Mouse (Mus musculus): ENCODE measurements around the gene Pex10. TPM values are rescaled to one million over a fixed set of nuclear protein-coding genes. Genes with fewer than 3 reads are reported as not detected.

The Pex10 gene
- polyA plus RNA-seq, 1 experiment from 2014 or later: 6.6 TPM

- Histone ChIP-seq H3K9ac (replicated peaks; ENCODE audit: low read depth, low read length) (no peak overlapping the region), H3K27ac (ENCODE audit: low read depth, low read length) (0 out of 2 replicates have a peak overlapping the region, but pooled peaks have one; percentile 36), H3K4me1 (ENCODE audit: control insufficient read depth, insufficient read depth, low read length) (peaks cover 10% of the 10 kb centered on the region), H3K4me2 (ENCODE audit: low read depth, low read length) (no peak overlapping the region), H3K4me3 (ENCODE audit: low read depth, low read length) (no peak overlapping the region), H3K36me3 (ENCODE audit: control insufficient read depth, insufficient read depth, low read length) (no peaks in the 10 kb centered on the region), H3K27me3 (ENCODE audit: control insufficient read depth, insufficient read depth, low read length) (no peaks in the 10 kb centered on the region), H3K9me3 (ENCODE audit: control insufficient read depth, low read length) (no peaks in the 10 kb centered on the region)
- WGBS: 71% methylated on average over 11 of the region's 11 CpGs
- ATAC-seq (ENCODE audit: low read depth): no peak
These were observed 42.4 kb upstream of the Pex10 start for GRCm38 (mm10) chr4:155024170-155025010.

- Histone ChIP-seq H3K4me1 (ENCODE audit: control insufficient read depth, insufficient read depth, low read length) (peaks cover 11% of the 10 kb centered on the region), H3K27me3 (ENCODE audit: control insufficient read depth, insufficient read depth, low read length) (0 out of 2 replicates have a peak, but pooled peaks cover 4% of the 10 kb centered on the region), H3K4me3 (ENCODE audit: low read depth, low read length) (no peak overlapping the region), H3K4me2 (ENCODE audit: low read depth, low read length) (no peak overlapping the region), H3K27ac (ENCODE audit: low read depth, low read length) (no peak overlapping the region), H3K9me3 (ENCODE audit: control insufficient read depth, low read length) (no peaks in the 10 kb centered on the region), H3K9ac (replicated peaks; ENCODE audit: low read depth, low read length) (0 out of 2 replicates have a peak overlapping the region, but pooled peaks have one; percentile 25), H3K36me3 (ENCODE audit: control insufficient read depth, insufficient read depth, low read length) (no peaks in the 10 kb centered on the region)
- WGBS: 36% methylated on average over 6 of the region's 6 CpGs
- no peak for ATAC-seq (ENCODE audit: low read depth)
These were observed 33.7 kb upstream of the Pex10 start for GRCm38 (mm10) chr4:155033115-155033514.

GRCm38 (mm10) chr4:155034202-155034601 lies 32.6 kb upstream of the Pex10 start:
- WGBS: 32% methylated on average over 7 of the region's 7 CpGs
- no peak for ATAC-seq (ENCODE audit: low read depth)
- H3K36me3 ChIP-seq (ENCODE audit: control insufficient read depth, insufficient read depth, low read length): no peaks in the 10 kb centered on the region
- no peak overlapping the region for H3K4me3 ChIP-seq (ENCODE audit: low read depth, low read length)
- H3K4me1 ChIP-seq (ENCODE audit: control insufficient read depth, insufficient read depth, low read length): peaks cover 11% of the 10 kb centered on the region
- no peak overlapping the region for H3K9ac ChIP-seq (replicated peaks; ENCODE audit: low read depth, low read length)
- no peaks in the 10 kb centered on the region for H3K9me3 ChIP-seq (ENCODE audit: control insufficient read depth, low read length)
- no peak overlapping the region for H3K4me2 ChIP-seq (ENCODE audit: low read depth, low read length)
- H3K27me3 ChIP-seq (ENCODE audit: control insufficient read depth, insufficient read depth, low read length): 0 out of 2 replicates have a peak, but pooled peaks cover 4% of the 10 kb centered on the region
- H3K27ac ChIP-seq (ENCODE audit: low read depth, low read length): no peak overlapping the region

- no peaks in the 10 kb centered on the region for H3K36me3 ChIP-seq (ENCODE audit: control insufficient read depth, insufficient read depth, low read length)
- H3K27ac ChIP-seq (ENCODE audit: low read depth, low read length): no peak overlapping the region
- peak overlapping the region; percentile 28; the same call in 1 of the 2 replicates for H3K9ac ChIP-seq (replicated peaks; ENCODE audit: low read depth, low read length)
- 61% methylated on average over 13 of the region's 13 CpGs for WGBS
- H3K27me3 ChIP-seq (ENCODE audit: control insufficient read depth, insufficient read depth, low read length): 0 out of 2 replicates have a peak, but pooled peaks cover 4% of the 10 kb centered on the region
- no peak overlapping the region for H3K4me2 ChIP-seq (ENCODE audit: low read depth, low read length)
- H3K4me3 ChIP-seq (ENCODE audit: low read depth, low read length): no peak overlapping the region
- no peak for ATAC-seq (ENCODE audit: low read depth)
- peaks cover 11% of the 10 kb centered on the region for H3K4me1 ChIP-seq (ENCODE audit: control insufficient read depth, insufficient read depth, low read length)
- H3K9me3 ChIP-seq (ENCODE audit: control insufficient read depth, low read length): no peaks in the 10 kb centered on the region
These were observed 32.0 kb upstream of the Pex10 start for GRCm38 (mm10) chr4:155034787-155035186.

- H3K27me3 ChIP-seq (ENCODE audit: control insufficient read depth, insufficient read depth, low read length): peaks cover 24% of the 10 kb centered on the region
- peaks cover 4% of the 10 kb centered on the region for H3K4me1 ChIP-seq (ENCODE audit: control insufficient read depth, insufficient read depth, low read length)
- ATAC-seq (ENCODE audit: low read depth): no peak
- no peak overlapping the region for H3K27ac ChIP-seq (ENCODE audit: low read depth, low read length)
- 15% methylated on average over 9 of the region's 9 CpGs for WGBS
- H3K36me3 ChIP-seq (ENCODE audit: control insufficient read depth, insufficient read depth, low read length): no peaks in the 10 kb centered on the region
- H3K4me3 ChIP-seq (ENCODE audit: low read depth, low read length): peak overlapping the region; percentile 7; the same call in 1 of the 2 replicates
- 0 out of 2 replicates have a peak overlapping the region, but pooled peaks have one; percentile 19 for H3K4me2 ChIP-seq (ENCODE audit: low read depth, low read length)
- H3K9ac ChIP-seq (replicated peaks; ENCODE audit: low read depth, low read length): peak overlapping the region; percentile 47
- no peaks in the 10 kb centered on the region for H3K9me3 ChIP-seq (ENCODE audit: control insufficient read depth, low read length)
These were observed 26.6 kb upstream of the Pex10 start for GRCm38 (mm10) chr4:155040197-155040596.

- Histone ChIP-seq H3K4me2 (ENCODE audit: low read depth, low read length) (peak overlapping the region; percentile 19; the same call in 1 of the 2 replicates), H3K36me3 (ENCODE audit: control insufficient read depth, insufficient read depth, low read length) (no peaks in the 10 kb centered on the region), H3K9me3 (ENCODE audit: control insufficient read depth, low read length) (no peaks in the 10 kb centered on the region), H3K9ac (replicated peaks; ENCODE audit: low read depth, low read length) (no peak overlapping the region; the same call in 1 of the 2 replicates), H3K27me3 (ENCODE audit: control insufficient read depth, insufficient read depth, low read length) (peaks cover 24% of the 10 kb centered on the region), H3K4me3 (ENCODE audit: low read depth, low read length) (no peak overlapping the region), H3K27ac (ENCODE audit: low read depth, low read length) (no peak overlapping the region), H3K4me1 (ENCODE audit: control insufficient read depth, insufficient read depth, low read length) (peaks cover 4% of the 10 kb centered on the region)
- WGBS: 60% methylated on average over 6 of the region's 6 CpGs
- ATAC-seq (ENCODE audit: low read depth): peak; percentile 42; the same call in 1 of the 2 replicates
These were observed 26.1 kb upstream of the Pex10 start for GRCm38 (mm10) chr4:155040696-155041095.

- H3K27me3 ChIP-seq (ENCODE audit: control insufficient read depth, insufficient read depth, low read length): peaks cover 26% of the 10 kb centered on the region
- ATAC-seq (ENCODE audit: low read depth): peak; percentile 65; the same call in 1 of the 2 replicates
- peak overlapping the region; percentile 43 for H3K4me3 ChIP-seq (ENCODE audit: low read depth, low read length)
- no peak overlapping the region for H3K27ac ChIP-seq (ENCODE audit: low read depth, low read length)
- H3K9me3 ChIP-seq (ENCODE audit: control insufficient read depth, low read length): no peaks in the 10 kb centered on the region
- 2% methylated on average over 45 of the region's 65 CpGs for WGBS
- H3K4me1 ChIP-seq (ENCODE audit: control insufficient read depth, insufficient read depth, low read length): peaks cover 4% of the 10 kb centered on the region
- peak overlapping the region; percentile 65 for H3K9ac ChIP-seq (replicated peaks; ENCODE audit: low read depth, low read length)
- no peaks in the 10 kb centered on the region for H3K36me3 ChIP-seq (ENCODE audit: control insufficient read depth, insufficient read depth, low read length)
- H3K4me2 ChIP-seq (ENCODE audit: low read depth, low read length): peak overlapping the region; percentile 71
These were observed 24.1 kb upstream of the Pex10 start for GRCm38 (mm10) chr4:155042606-155043288.

- Histone ChIP-seq H3K27me3 (ENCODE audit: control insufficient read depth, insufficient read depth, low read length) (peaks cover 26% of the 10 kb centered on the region), H3K9me3 (ENCODE audit: control insufficient read depth, low read length) (no peaks in the 10 kb centered on the region), H3K4me3 (ENCODE audit: low read depth, low read length) (peak overlapping the region; percentile 43), H3K4me2 (ENCODE audit: low read depth, low read length) (peak overlapping the region; percentile 71), H3K4me1 (ENCODE audit: control insufficient read depth, insufficient read depth, low read length) (peaks cover 4% of the 10 kb centered on the region), H3K27ac (ENCODE audit: low read depth, low read length) (no peak overlapping the region), H3K9ac (replicated peaks; ENCODE audit: low read depth, low read length) (peak overlapping the region; percentile 65), H3K36me3 (ENCODE audit: control insufficient read depth, insufficient read depth, low read length) (no peaks in the 10 kb centered on the region)
- 2% methylated on average over 25 of the region's 25 CpGs for WGBS
- no peak for ATAC-seq (ENCODE audit: low read depth)
These were observed 23.6 kb upstream of the Pex10 start for GRCm38 (mm10) chr4:155043289-155043625.

- Histone ChIP-seq H3K27ac (ENCODE audit: low read depth, low read length) (no peak overlapping the region), H3K36me3 (ENCODE audit: control insufficient read depth, insufficient read depth, low read length) (no peaks in the 10 kb centered on the region), H3K9me3 (ENCODE audit: control insufficient read depth, low read length) (no peaks in the 10 kb centered on the region), H3K4me1 (ENCODE audit: control insufficient read depth, insufficient read depth, low read length) (no peaks in the 10 kb centered on the region; the same call in 1 of the 2 replicates), H3K27me3 (ENCODE audit: control insufficient read depth, insufficient read depth, low read length) (peaks cover 26% of the 10 kb centered on the region), H3K4me3 (ENCODE audit: low read depth, low read length) (no peak overlapping the region), H3K9ac (replicated peaks; ENCODE audit: low read depth, low read length) (no peak overlapping the region), H3K4me2 (ENCODE audit: low read depth, low read length) (no peak overlapping the region)
- no peak for ATAC-seq (ENCODE audit: low read depth)
- WGBS: 87% methylated on average over 14 of the region's 14 CpGs
These were observed 20.2 kb upstream of the Pex10 start for GRCm38 (mm10) chr4:155046636-155047035.

Data from neural tube, embryonic 14.5 days (tissue).